Mouse (Mus musculus) spleen, postnatal 10 days (tissue): ENCODE measurements around the gene Rgs13.
"Not testable (repeated sequence)": the region's sequence is repeated elsewhere in the genome, so short reads cannot be mapped to it uniquely, and the experiment has no call there.

ENCODE experiments used
- DNase-seq, 2 experiments: peaks; one replicate each; pipeline ENCODE4 v3.0.0; 2021 to 2022; ENCODE audit warnings: low spot score in 2 of 2

Gene Rgs13

DNA sequence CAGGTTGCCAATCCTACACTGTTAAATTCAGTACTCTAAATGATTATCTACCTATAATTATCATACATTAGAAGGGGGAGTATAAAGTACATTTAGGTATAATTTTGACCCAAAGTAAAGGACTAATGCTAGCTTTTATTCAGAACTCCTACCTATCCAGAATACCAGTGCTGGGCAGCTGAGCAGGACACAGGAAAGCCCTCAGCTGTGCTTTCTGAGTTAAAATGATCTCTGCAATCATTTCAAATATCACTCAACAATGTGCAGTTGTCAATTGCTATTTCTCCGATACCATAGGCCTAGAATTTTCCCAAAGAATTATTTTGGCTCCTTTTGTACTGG, 25.0 kb downstream of the Rgs13 start:
- DNase-seq, result no peak

DNA sequence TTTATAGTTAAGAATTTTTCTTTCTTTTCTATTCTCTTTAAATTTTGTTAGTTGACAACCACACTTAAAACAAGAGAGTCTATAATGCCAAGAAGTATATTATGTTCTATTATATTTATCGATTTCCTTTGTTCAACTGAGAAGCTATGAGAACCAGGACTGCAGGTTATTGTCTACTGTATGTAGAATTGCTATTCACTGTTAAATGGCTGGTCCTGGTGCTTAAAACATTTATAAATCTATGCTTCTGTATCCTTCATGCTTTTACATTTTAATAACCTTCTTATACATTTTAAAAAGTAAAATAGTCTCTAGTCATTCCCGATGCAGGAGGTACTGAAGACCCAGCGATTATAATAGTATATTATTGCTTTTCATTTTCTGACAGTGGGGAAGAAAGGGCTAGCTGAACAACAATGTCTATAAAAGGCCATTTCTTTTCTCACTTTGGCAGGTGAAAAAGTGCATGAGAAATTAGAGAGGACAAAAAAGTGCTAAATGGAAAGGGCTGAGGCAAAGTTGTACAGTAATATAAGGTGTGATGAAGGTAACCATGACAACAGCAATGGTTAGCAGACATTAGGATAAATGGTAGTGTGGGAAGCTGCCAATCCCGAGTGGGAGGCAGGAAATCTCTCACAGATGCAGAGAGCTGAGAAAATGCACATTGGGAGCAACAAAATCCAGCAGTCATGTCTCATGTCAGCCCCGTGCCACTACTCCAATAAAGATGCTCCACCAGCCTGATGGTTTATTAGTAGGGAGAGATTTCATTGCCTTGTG, 25.6 kb downstream of the Rgs13 start:
- DNase-seq, result no peak

DNA sequence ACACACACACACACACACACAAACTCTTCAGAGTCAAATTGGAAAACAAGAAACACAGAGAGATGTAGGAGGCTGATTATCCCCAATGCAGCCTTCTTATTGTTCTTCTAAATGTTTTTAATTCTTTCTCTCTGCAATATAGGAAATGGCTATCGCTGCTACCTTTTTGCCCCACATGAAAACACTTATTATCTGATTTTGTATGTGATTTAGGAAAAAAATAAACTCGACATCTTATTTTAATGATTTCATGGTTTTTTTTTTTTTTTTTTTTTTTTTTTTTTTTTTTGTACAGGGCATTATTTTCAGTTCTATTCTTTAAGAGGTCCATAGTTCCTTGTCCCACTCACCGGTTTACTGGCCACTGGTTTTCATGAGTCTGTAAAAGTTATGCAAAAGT, 27.2 kb downstream of the Rgs13 start:
- DNase-seq, result no peak

DNA sequence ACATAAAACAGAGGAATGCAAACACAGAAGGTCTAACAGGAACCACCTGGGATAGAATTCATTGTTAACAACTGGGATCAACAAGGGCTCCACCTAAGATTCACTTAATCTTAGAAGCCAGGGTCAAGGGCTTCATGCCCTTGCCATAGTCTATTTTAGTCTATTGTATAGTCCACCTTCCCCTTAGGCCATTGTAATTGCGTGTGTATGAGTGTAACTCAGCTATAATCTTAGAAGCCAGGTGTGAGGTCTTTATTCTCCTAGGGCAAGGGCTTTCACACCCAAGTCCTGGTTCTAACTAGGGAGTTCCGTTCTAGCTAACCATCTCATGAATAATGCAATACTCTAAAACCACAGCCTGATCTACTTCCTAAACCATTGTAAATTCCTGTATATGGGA, 35.8 kb downstream of the Rgs13 start:
- DNase-seq, result not testable (repeated sequence)

DNA sequence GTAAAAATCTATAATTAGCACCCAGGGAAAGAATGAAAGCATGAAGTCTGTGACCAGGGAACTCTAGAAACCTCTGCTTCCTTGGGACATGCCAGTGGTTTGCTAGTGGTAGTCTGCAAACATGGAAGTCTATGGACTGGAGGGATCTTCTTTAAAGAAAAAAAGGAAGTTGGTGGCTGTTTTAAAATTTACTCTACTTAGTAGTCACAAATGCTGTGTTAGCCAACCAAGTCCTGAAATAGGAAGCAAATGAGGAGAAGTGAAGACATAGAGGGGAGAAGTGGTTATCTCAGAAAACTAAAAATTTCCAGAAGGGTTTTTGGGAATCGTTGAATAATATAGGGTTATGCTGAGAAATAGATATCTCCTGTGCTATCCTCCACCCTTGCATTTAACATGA, 37.3 kb downstream of the Rgs13 start:
- no peak for DNase-seq

DNA sequence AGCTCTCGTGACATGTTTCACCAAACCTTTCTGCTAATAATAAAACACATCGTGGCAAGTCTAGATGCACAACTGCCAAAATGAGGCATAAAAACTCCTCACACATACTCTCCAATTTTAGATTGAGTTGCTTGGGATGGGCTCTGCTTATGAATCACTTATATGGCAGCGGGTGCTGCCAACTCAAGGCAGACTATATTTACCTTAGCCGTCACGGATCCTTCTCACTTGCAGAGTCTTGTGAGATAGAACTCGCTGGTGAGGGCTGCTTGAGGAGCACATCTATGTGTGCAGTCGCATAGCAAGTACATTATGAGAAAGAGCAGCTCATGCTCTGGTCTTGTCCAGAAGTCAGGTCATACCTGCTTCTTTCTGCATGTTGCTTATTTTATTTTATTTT, 49.2 kb downstream of the Rgs13 start:
- no peak for DNase-seq

DNA sequence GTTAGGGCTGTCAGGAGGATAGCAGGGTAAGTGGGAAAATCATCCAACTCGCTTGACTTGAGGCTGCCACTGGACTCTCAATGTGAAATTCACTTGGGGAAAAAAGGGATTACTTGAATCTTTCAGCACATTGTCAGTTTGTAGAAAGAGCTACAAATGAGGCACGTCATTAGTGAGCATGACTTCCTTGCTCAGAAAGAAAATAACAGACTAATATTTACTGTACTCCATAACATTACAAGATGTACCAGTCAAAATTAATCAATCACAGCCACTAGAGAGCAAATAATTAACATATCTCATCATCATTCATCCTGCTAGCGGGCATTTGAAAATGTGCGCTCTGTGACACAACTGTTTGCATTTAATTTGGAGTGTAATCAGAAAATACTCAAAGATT, 57.1 kb downstream of the Rgs13 start:
- no peak for DNase-seq

DNA sequence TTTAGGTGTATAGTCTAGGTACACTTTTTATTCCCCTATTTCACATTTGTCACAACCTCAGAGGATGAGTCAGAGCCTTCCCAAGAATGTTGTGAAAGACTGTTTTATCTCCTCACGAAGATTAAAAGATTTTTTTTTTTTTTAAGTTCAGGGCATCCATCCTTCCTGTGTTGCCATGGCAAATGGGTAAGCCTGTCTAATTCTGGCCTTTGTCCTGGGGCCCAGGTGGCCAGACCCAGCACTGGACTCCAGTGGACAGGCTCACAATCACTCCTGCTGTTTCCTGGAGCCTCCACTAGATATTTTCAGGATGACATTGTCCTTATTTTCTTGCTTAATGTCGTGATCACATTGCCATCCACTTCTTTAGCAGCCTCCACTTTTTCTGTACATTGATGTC, 57.7 kb downstream of the Rgs13 start:
- no peak for DNase-seq

DNA sequence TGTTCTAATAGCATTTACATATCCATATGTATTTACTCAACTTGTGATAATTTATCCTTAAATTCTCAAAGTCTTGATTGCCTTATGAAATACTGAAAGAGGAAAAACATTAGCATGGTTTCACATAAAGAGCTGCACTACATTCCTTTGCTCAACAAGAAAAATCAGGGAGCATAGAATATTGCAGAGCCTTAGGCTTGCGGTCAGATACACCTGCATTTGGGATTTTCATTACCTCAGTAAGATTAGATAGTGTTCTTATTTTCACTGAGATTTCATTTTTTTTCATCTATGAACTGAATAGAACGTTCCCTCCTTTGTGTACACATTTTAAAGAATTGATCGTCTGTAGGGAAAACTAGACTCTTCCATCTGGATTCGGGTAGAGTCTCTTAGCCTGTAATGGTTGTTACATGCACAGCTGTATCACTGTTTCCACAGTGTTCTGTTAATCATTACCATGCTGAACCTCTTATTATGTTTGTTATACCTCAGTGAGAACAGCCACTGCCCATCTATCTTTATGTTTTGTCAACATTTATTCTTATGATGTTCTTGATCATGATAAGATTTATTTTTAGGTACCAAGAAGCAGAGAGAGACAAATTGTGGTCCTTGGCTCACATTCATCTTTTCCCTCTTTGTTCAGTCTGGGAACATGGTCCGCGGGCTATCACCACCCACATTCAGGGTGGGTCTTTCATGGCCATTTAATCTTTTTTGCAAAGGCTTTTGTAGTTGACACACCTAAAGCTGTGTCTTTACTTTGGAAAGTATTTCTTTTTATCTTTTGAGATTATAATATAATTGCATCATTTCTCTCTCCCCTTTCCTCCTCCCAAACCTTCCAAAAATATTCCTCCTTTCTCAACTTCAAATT, 61.1 kb downstream of the Rgs13 start:
- no peak for DNase-seq

DNA sequence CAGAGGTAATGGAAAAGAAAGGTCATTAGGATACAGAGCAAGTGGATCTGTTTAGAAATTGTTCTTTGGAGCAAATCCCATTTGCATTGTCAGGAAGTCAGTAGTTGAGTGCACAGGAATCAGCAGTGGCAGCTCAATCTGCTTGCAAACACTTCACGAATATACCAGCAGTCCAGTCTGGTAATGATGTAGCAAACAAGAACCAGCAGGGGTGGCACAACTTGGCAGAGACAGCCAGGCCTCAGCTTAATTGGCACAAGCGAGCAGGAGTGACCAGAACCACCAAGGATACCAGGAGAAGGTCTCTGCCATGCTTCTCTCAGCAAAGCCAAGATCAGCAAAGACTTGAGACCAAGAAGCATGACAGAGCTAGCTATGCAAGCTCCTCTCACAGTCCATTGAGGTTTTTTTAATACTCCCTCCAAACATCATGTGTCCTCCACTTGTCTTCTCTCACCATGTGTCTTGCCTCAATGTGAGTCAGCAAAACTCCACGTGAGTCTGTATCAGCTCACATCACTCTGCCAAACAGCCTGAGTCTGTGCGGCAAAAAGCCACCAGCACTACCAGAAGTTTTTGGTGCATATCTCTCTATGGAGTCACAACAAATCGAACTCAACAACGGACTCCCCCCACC, 63.6 kb downstream of the Rgs13 start:
- DNase-seq, result no peak

DNA sequence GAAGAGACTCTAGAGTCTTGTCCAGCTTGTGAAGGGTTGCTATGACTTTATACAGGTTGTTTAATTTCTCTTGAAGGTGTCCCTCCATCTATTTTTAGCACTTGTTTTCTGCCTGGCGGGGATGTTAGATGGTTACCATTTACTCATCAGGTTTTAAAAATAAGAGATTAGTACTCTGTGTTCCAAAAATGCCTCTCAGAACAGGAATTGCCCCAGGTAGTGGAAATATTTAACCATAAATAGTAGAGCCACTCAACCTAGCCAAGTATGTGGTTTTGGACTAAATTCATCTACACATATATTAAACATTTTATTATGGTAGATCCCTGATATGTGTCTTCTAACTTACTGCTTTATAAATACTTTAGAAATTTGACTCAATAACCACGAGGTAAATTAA, 64.2 kb downstream of the Rgs13 start:
- DNase-seq, result no peak

DNA sequence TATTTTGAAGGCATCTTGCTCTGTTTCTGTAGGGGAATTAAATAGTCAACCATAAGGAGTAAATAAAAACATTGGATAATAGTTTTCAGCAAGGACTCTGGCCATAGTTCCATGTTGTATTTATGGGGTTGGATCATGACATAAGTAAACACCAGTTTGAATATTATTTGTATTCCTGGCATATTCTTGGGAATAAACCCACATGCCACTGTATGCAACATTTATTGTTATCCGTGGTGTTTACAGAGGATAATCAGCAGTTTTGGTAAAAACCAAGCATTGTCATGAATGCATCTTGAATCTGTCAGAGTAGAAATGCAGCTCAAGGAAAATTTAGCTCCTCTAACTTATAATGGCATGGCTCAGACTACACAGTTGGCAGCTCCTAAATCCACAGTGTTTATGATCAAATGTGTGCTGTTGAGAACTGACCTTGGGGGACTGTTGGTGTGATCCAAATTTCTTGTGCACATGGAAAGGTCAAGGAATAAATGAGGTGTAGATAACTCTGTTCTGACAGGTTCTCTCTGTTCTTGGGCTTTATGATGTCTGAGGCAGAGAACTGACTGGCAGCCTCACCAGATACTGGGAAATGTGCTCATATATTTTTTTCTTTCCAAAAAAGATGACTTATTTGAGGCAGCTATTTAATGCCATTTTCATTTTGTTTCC, 78.4 kb downstream of the Rgs13 start:
- no peak for DNase-seq

DNA sequence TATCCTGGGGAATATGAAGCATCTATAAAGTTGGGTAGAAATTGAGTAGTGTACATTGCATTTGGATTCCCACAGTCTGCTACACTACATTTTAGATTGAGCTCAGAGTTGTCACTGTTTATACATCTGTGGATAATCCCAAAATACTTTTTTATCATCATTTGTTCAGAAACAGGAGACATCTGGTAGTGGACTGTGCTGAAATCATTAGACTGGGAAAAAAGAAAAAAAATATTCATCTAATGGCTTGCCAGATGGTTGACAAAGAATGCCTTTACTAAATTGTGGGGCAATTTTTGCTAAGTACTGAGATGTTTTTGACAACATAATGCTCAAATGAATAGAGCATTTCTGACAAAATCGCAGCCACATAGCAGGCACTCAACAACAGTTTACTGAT, 86.8 kb downstream of the Rgs13 start:
- no peak for DNase-seq
